Mouse (Mus musculus) bone marrow, adult 2 months (tissue): ENCODE data around the gene Alkbh4. TPM values are rescaled to one million over a fixed set of nuclear protein-coding genes. Genes with fewer than 3 reads are reported as not detected.
"Not testable (repeated sequence)": the region's sequence is repeated elsewhere in the genome, so short reads cannot be mapped to it uniquely, and the experiment has no call there.

Source experiments
- H3K27ac ChIP-seq: fragments of 200-500 bp; 2 replicates; pipeline ENCODE4 v1.5.1; 2012; ENCODE audit warnings: low read depth, mild to moderate bottlenecking, control low read depth, inconsistent platforms, low read length; ENCODE audit not compliant: control insufficient read depth, poor library complexity, insufficient read depth
- H3K4me1 ChIP-seq: fragments of 200-500 bp; 2 replicates; pipeline ENCODE4 v1.6.1; 2011; ENCODE audit warnings: low read length; ENCODE audit not compliant: control insufficient read depth, insufficient read depth
- H3K4me3 ChIP-seq: fragments of 200-500 bp; replicated peaks from 2 replicates; pipeline ENCODE3; 2011; ENCODE audit warnings: mild to moderate bottlenecking, low read depth, low read length, control low read depth; ENCODE audit not compliant: control insufficient read depth
- CTCF ChIP-seq: fragments of 200-500 bp; IDR thresholded peaks from 2 replicates; pipeline ENCODE4 v1.5.1; 2011; ENCODE audit warnings: low read length, control low read depth; ENCODE audit not compliant: control insufficient read depth, insufficient read depth
- POLR2A ChIP-seq: fragments of 200-500 bp; IDR thresholded peaks from 2 replicates; pipeline ENCODE4 v1.6.1; 2011; ENCODE audit warnings: low read depth, mild to moderate bottlenecking, control low read depth, low read length, borderline replicate concordance; ENCODE audit not compliant: control insufficient read depth
- WGBS: fragments of 180-500 bp; shearing (Covaris S2); methylation state at CpG from one replicate; pipeline ENCODE4 v1.1.7; 2018; 5-methylcytosine and 5-hydroxymethylcytosine counted together
- polyA plus RNA-seq: library from polyadenylated mRNA; stranded (reverse); fragments of >200 nt; gene quantifications from 2 replicates; pipeline ENCODE4 v1.2.4, GENCODE M21; 2011; ENCODE audit warnings: low replicate concordance; ENCODE audit not compliant: missing spikeins, insufficient read depth, insufficient read length

Gene Alkbh4
- polyA plus RNA-seq, 1 experiment: 14.2 TPM

- Histone ChIP-seq H3K4me1 (no peaks in the 10 kb centered on the region; the same call in 1 of the 2 replicates), H3K4me3 (no peak overlapping the region), H3K27ac (no peak overlapping the region)
- TF ChIP-seq POLR2A (no peak), CTCF (peak; percentile 48; the same call in 1 of the 2 replicates)
- WGBS: 88% methylated on average over 5 of the region's 5 CpGs
Measured at GRCm38 (mm10) chr5:136104511-136104910, 31.4 kb upstream of the Alkbh4 start.

- no peak for TF ChIP-seq CTCF
- no peak for TF ChIP-seq POLR2A
- 24% methylated on average over 2 of the region's 2 CpGs for WGBS
- Histone ChIP-seq H3K4me1 (no peaks in the 10 kb centered on the region), H3K4me3 (no peak overlapping the region), H3K27ac (no peak overlapping the region)
Measured at GRCm38 (mm10) chr5:136108486-136108885, 27.5 kb upstream of the Alkbh4 start.

- WGBS: 55% methylated on average over 3 of the region's 3 CpGs
- Histone ChIP-seq H3K4me1 (no peaks in the 10 kb centered on the region), H3K4me3 (no peak overlapping the region), H3K27ac (no peak overlapping the region)
- no peak for TF ChIP-seq CTCF
- TF ChIP-seq POLR2A: no peak
Measured at GRCm38 (mm10) chr5:136109042-136109441, 26.9 kb upstream of the Alkbh4 start.

GRCm38 (mm10) chr5:136113546-136113945 lies 22.4 kb upstream of the Alkbh4 start:
- not testable (repeated sequence) for H3K4me3 ChIP-seq, H3K27ac ChIP-seq, H3K4me1 ChIP-seq
- WGBS: 58% methylated on average over 4 of the region's 4 CpGs

GRCm38 (mm10) chr5:136115891-136116783 lies 19.8 kb upstream of the Alkbh4 start, which contains the start of gene Polr2j:
Polr2j (plus strand) TSS chr5:136116631.
- H3K27ac ChIP-seq: peak within 1 kb of the TSS; percentile 25; the same call in 1 of the 2 replicates
- peak within 1 kb of the TSS; percentile 88 for H3K4me3 ChIP-seq
- TF ChIP-seq CTCF: peak; percentile 95
- TF ChIP-seq POLR2A: peak; percentile 85; the same call in 1 of the 2 replicates
- peaks cover 1% of the 10 kb centered on the region; the same call in 1 of the 2 replicates for H3K4me1 ChIP-seq
- WGBS: 3% methylated on average over 42 of the region's 42 CpGs

GRCm38 (mm10) chr5:136116784-136117112 lies 19.2 kb upstream of the Alkbh4 start:
- peak overlapping the region; percentile 88 for H3K4me3 ChIP-seq
- 0% methylated on average over 22 of the region's 22 CpGs for WGBS
- peaks cover 1% of the 10 kb centered on the region; the same call in 1 of the 2 replicates for H3K4me1 ChIP-seq
- TF ChIP-seq CTCF (no peak), POLR2A (no peak)
- peak overlapping the region; percentile 25; the same call in 1 of the 2 replicates for H3K27ac ChIP-seq

- WGBS: 86% methylated on average over 10 of the region's 10 CpGs
- no peak overlapping the region for H3K4me3 ChIP-seq
- no peak overlapping the region for H3K27ac ChIP-seq
- TF ChIP-seq POLR2A (no peak), CTCF (no peak)
- peaks cover 1% of the 10 kb centered on the region; the same call in 1 of the 2 replicates for H3K4me1 ChIP-seq
Measured at GRCm38 (mm10) chr5:136122165-136122564, 13.8 kb upstream of the Alkbh4 start.

GRCm38 (mm10) chr5:136136292-136136990 lies 495 bp downstream of the Alkbh4 start:
- whole genome bisulfite sequencing: 3% methylated on average over 20 of the region's 20 CpGs
- peak overlapping the region; percentile 72 for H3K27ac ChIP-seq
- TF ChIP-seq POLR2A: no peak
- no peak for TF ChIP-seq CTCF
- peak overlapping the region; percentile 82 for H3K4me3 ChIP-seq
- peaks cover 4% of the 10 kb centered on the region for H3K4me1 ChIP-seq
